Mouse (Mus musculus) limb, embryonic 12.5 days (tissue): Measurements from ENCODE around the gene Pdha2. TPM values are rescaled to one million over a fixed set of nuclear protein-coding genes. Genes with fewer than 3 reads are reported as not detected.

Experiments
- ATAC-seq: fragments of 200-750 bp; cut with Nextera tagmentation; 2 replicates; pipeline ENCODE4 v1.8.0; 2017; ENCODE audit warnings: low read depth, moderate TSS enrichment; ENCODE audit not compliant: insufficient number of reproducible peaks, insufficient read depth, low FRiP score, low TSS enrichment
- H3K27ac ChIP-seq: fragments of 300-500 bp; sonication (generic); 2 replicates; pipeline ENCODE4 v1.5.1; 2016; ENCODE audit warnings: mild to moderate bottlenecking, moderate library complexity
- H3K27me3 ChIP-seq: fragments of 300-500 bp; sonication (generic); 2 replicates; pipeline ENCODE4 v1.6.1; 2016; ENCODE audit warnings: mild to moderate bottlenecking, moderate library complexity
- H3K36me3 ChIP-seq: fragments of 300-500 bp; sonication (generic); 2 replicates; pipeline ENCODE4 v1.6.1; 2016; ENCODE audit warnings: mild to moderate bottlenecking, moderate library complexity
- H3K4me1 ChIP-seq: fragments of 300-500 bp; sonication (generic); replicated peaks from 2 replicates; pipeline ENCODE4 v1.6.1; 2016
- H3K4me2 ChIP-seq: fragments of 300-500 bp; sonication (generic); 2 replicates; pipeline ENCODE4 v1.6.1; 2016; ENCODE audit warnings: mild to moderate bottlenecking, moderate library complexity
- H3K4me3 ChIP-seq: fragments of 300-500 bp; sonication (generic); replicated peaks from 2 replicates; pipeline ENCODE4 v1.5.1; 2016; ENCODE audit warnings: mild to moderate bottlenecking
- H3K9ac ChIP-seq: fragments of 300-500 bp; sonication (generic); replicated peaks from 2 replicates; pipeline ENCODE4 v1.6.1; 2016; ENCODE audit warnings: mild to moderate bottlenecking, moderate library complexity
- H3K9me3 ChIP-seq: fragments of 300-500 bp; sonication (generic); 2 replicates; pipeline ENCODE4 v1.6.1; 2016; ENCODE audit warnings: mild to moderate bottlenecking, moderate library complexity
- WGBS: fragments of 180-500 bp; shearing (Covaris S2); methylation state at CpG from one replicate; pipeline ENCODE4 v1.1.7; 2016; 5-methylcytosine and 5-hydroxymethylcytosine counted together
- polyA plus RNA-seq: library from polyadenylated mRNA; unstranded; fragments of >200 nt; fragmentation: Nextera tagmentation; extraction: Ambion mirVana; gene quantifications from 2 replicates; pipeline ENCODE4 v1.2.1, GENCODE M21; 2016

Pdha2 gene
- polyA plus RNA-seq = not detected in 2 replicates

GRCm38 (mm10) chr3:141212255-141212654 lies at the start of gene Pdha2:
Gene Pdha2, minus strand, starts transcription at chr3:141212355.
- Histone ChIP-seq H3K36me3 (no peaks in the 10 kb centered on the region), H3K9me3 (peaks cover 8% of the 10 kb centered on the region; the same call in 1 of the 2 replicates), H3K27me3 (no peaks in the 10 kb centered on the region), H3K27ac (no peak within 1 kb of the TSS), H3K4me3 (no peak within 1 kb of the TSS), H3K9ac (no peak within 1 kb of the TSS), H3K4me1 (no peaks in the 10 kb centered on the region), H3K4me2 (no peak within 1 kb of the TSS)
- no peak for ATAC-seq
- WGBS = 90% methylated on average over 5 of the region's 5 CpGs

- H3K36me3 ChIP-seq = no peaks in the 10 kb centered on the region
- no peaks in the 10 kb centered on the region for H3K27me3 ChIP-seq
- no peak for ATAC-seq
- H3K9ac ChIP-seq = no peak overlapping the region
- no peak overlapping the region for H3K27ac ChIP-seq
- no peak overlapping the region for H3K4me3 ChIP-seq
- H3K4me2 ChIP-seq = no peak overlapping the region
- 97% methylated on average over 1 of the region's 1 CpGs for WGBS
- H3K4me1 ChIP-seq = no peaks in the 10 kb centered on the region
- no peaks in the 10 kb centered on the region for H3K9me3 ChIP-seq
Observed at GRCm38 (mm10) chr3:141260518-141260917, 48.4 kb upstream of the Pdha2 start.

GRCm38 (mm10) chr3:141251440-141251839 lies 39.3 kb upstream of the Pdha2 start:
- H3K27ac ChIP-seq = no peak overlapping the region
- no peak overlapping the region for H3K9ac ChIP-seq
- ATAC-seq = no peak
- no peaks in the 10 kb centered on the region for H3K4me1 ChIP-seq
- 80% methylated on average over 1 of the region's 1 CpGs for WGBS
- H3K36me3 ChIP-seq = no peaks in the 10 kb centered on the region
- no peak overlapping the region for H3K4me3 ChIP-seq
- H3K9me3 ChIP-seq = no peaks in the 10 kb centered on the region
- no peak overlapping the region for H3K4me2 ChIP-seq
- no peaks in the 10 kb centered on the region for H3K27me3 ChIP-seq

GRCm38 (mm10) chr3:141244725-141245298 lies 32.7 kb upstream of the Pdha2 start:
- Histone ChIP-seq H3K27me3 (no peaks in the 10 kb centered on the region), H3K36me3 (no peaks in the 10 kb centered on the region), H3K9ac (no peak overlapping the region), H3K27ac (no peak overlapping the region), H3K4me1 (no peaks in the 10 kb centered on the region), H3K4me3 (no peak overlapping the region), H3K4me2 (no peak overlapping the region), H3K9me3 (no peaks in the 10 kb centered on the region)
- 71% methylated on average over 5 of the region's 5 CpGs for WGBS
- ATAC-seq = no peak

- H3K27ac ChIP-seq = no peak overlapping the region
- ATAC-seq = no peak
- H3K9ac ChIP-seq = no peak overlapping the region
- H3K9me3 ChIP-seq = no peaks in the 10 kb centered on the region
- H3K4me3 ChIP-seq = no peak overlapping the region
- H3K36me3 ChIP-seq = no peaks in the 10 kb centered on the region
- no peaks in the 10 kb centered on the region for H3K4me1 ChIP-seq
- no peak overlapping the region for H3K4me2 ChIP-seq
- no peaks in the 10 kb centered on the region for H3K27me3 ChIP-seq
- 69% methylated on average over 2 of the region's 2 CpGs for WGBS
Observed at GRCm38 (mm10) chr3:141238071-141238470, 25.9 kb upstream of the Pdha2 start.

DNA sequence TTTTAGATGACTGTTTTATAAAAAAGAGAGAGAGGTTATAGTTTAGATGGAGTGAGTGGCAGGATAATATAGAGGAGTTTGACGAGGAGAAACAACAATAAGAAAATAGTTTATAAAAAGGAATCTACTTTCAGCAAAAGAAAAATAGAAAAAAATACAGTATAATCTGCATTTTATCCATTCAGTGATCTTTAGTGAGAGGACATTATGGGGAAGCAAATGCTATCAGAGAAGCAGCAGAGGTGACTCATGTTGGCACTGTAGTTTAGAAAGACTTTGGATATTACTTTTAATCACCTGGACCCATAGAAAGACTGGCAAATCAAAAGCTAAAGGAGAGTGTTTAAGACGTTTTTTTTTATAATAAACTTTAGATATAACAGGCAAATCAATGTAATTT lies 17.0 kb upstream of the Pdha2 start:
- no peak overlapping the region for H3K9ac ChIP-seq
- no peaks in the 10 kb centered on the region for H3K9me3 ChIP-seq
- H3K27ac ChIP-seq = no peak overlapping the region
- H3K4me2 ChIP-seq = no peak overlapping the region
- no peak overlapping the region for H3K4me3 ChIP-seq
- ATAC-seq = no peak
- WGBS = 54% methylated on average over 2 of the region's 2 CpGs
- H3K27me3 ChIP-seq = no peaks in the 10 kb centered on the region
- 0 out of 2 replicates have a peak, but pooled peaks cover 5% of the 10 kb centered on the region for H3K4me1 ChIP-seq
- no peaks in the 10 kb centered on the region for H3K36me3 ChIP-seq

DNA sequence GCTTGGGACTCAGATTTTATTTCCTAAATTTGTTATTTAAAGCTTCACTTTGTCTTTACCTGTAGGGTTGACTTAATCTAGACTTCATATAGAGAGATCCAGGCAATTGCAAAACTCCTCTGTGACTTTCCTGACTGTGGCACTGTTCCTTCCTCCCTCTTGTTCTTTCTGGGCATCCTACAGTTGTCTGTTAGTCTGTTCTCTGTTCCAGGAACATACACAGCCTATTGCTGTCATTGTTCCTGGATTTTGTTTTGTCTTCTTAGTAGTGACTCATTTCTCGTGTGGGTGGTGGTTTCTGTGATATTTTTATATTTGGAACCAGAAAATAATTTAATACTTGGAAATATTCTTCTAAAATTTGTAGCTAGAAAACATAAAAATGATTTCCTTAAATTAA lies 10.2 kb upstream of the Pdha2 start:
- ATAC-seq = no peak
- no peaks in the 10 kb centered on the region for H3K4me1 ChIP-seq
- no peak overlapping the region for H3K9ac ChIP-seq
- no peaks in the 10 kb centered on the region for H3K9me3 ChIP-seq
- H3K27me3 ChIP-seq = no peaks in the 10 kb centered on the region
- no peak overlapping the region for H3K4me2 ChIP-seq
- WGBS = 82% methylated on average over 1 of the region's 1 CpGs
- H3K36me3 ChIP-seq = no peaks in the 10 kb centered on the region
- H3K27ac ChIP-seq = no peak overlapping the region
- H3K4me3 ChIP-seq = no peak overlapping the region

GRCm38 (mm10) chr3:141218561-141218960 lies 6.4 kb upstream of the Pdha2 start:
- H3K4me1 ChIP-seq = no peaks in the 10 kb centered on the region

GRCm38 (mm10) chr3:141216999-141217398 lies 4.8 kb upstream of the Pdha2 start:
- no peak overlapping the region for H3K27ac ChIP-seq
- H3K36me3 ChIP-seq = no peaks in the 10 kb centered on the region
- no peaks in the 10 kb centered on the region for H3K4me1 ChIP-seq
- H3K27me3 ChIP-seq = no peaks in the 10 kb centered on the region
- H3K4me2 ChIP-seq = no peak overlapping the region
- H3K9ac ChIP-seq = no peak overlapping the region
- H3K9me3 ChIP-seq = no peaks in the 10 kb centered on the region
- no peak overlapping the region for H3K4me3 ChIP-seq
- ATAC-seq = no peak

More at GRCm38 (mm10) chr3:141218561-141218960, 6.4 kb upstream of the Pdha2 start:
- H3K9me3 ChIP-seq = no peaks in the 10 kb centered on the region
- no peaks in the 10 kb centered on the region for H3K27me3 ChIP-seq
- no peak for ATAC-seq
- no peak overlapping the region for H3K9ac ChIP-seq
- H3K36me3 ChIP-seq = no peaks in the 10 kb centered on the region
- 69% methylated on average over 2 of the region's 2 CpGs for WGBS
- H3K4me3 ChIP-seq = no peak overlapping the region
- no peak overlapping the region for H3K27ac ChIP-seq
- H3K4me2 ChIP-seq = no peak overlapping the region

DNA sequence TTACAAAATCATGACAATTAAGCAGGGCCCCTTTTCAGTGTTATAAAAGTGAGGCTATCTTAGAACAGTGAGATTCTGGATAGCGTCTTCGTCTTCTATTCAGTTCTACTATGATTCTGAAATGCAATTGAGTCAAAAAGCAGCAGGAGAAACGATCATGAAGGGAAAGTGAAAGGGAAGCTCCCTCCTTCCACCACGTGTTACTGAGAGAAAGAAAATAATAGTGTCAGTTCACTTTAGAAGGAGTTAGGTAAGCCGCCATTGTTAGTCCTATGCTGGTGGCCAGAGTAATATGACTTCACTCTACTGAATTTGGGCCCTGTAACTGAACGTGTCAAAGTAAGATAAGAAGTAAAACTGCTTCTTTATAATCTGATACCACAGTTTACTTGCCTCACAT lies 4.1 kb upstream of the Pdha2 start:
- H3K27ac ChIP-seq = no peak overlapping the region
- no peaks in the 10 kb centered on the region for H3K36me3 ChIP-seq
- 81% methylated on average over 6 of the region's 6 CpGs for WGBS
- H3K4me3 ChIP-seq = no peak overlapping the region
- H3K4me2 ChIP-seq = no peak overlapping the region
- 0 out of 2 replicates have a peak, but pooled peaks cover 3% of the 10 kb centered on the region for H3K9me3 ChIP-seq
- no peak for ATAC-seq
- H3K27me3 ChIP-seq = no peaks in the 10 kb centered on the region
- no peak overlapping the region for H3K9ac ChIP-seq
- no peaks in the 10 kb centered on the region for H3K4me1 ChIP-seq

GRCm38 (mm10) chr3:141214789-141215188 lies 2.6 kb upstream of the Pdha2 start:
- H3K4me1 ChIP-seq = no peaks in the 10 kb centered on the region
- peaks cover 8% of the 10 kb centered on the region; the same call in 1 of the 2 replicates for H3K9me3 ChIP-seq
- 84% methylated on average over 2 of the region's 2 CpGs for WGBS
- H3K27ac ChIP-seq = no peak overlapping the region
- ATAC-seq = no peak
- no peak overlapping the region for H3K4me3 ChIP-seq
- no peaks in the 10 kb centered on the region for H3K27me3 ChIP-seq
- H3K36me3 ChIP-seq = no peaks in the 10 kb centered on the region
- H3K9ac ChIP-seq = no peak overlapping the region
- no peak overlapping the region for H3K4me2 ChIP-seq

- Histone ChIP-seq H3K27me3 (no peaks in the 10 kb centered on the region), H3K27ac (no peak overlapping the region), H3K4me3 (no peak overlapping the region), H3K36me3 (no peaks in the 10 kb centered on the region), H3K4me2 (no peak overlapping the region), H3K4me1 (no peaks in the 10 kb centered on the region), H3K9ac (no peak overlapping the region), H3K9me3 (peaks cover 8% of the 10 kb centered on the region; the same call in 1 of the 2 replicates)
- ATAC-seq = no peak
Observed at GRCm38 (mm10) chr3:141214197-141214596, 2.0 kb upstream of the Pdha2 start.
